Mouse (Mus musculus): ENCODE measurements around the gene Ncor2.

- no peak for TF ChIP-seq USF1 (IDR thresholded peaks at IDR 0.05; ENCODE audit: low read depth)
- no peak for TF ChIP-seq CTCF (IDR thresholded peaks at IDR 0.05; ENCODE audit: control insufficient read depth, insufficient read depth, insufficient read length)
- TF ChIP-seq CEBPB (IDR thresholded peaks at IDR 0.05; ENCODE audit: low read depth), result no peak
- TF ChIP-seq MAX (IDR thresholded peaks at IDR 0.05), result no peak
- TF ChIP-seq MYOD1 (IDR thresholded peaks at IDR 0.05; ENCODE audit: control insufficient read depth, insufficient read length, low read depth), result no peak
These were observed 39.4 kb downstream of the Ncor2 start for GRCm38 (mm10) chr5:125139669-125140068.
